Mouse (Mus musculus): ENCODE data around the gene Bace1. TPM values are rescaled to one million over a fixed set of nuclear protein-coding genes. Genes with fewer than 3 reads are reported as not detected.

The Bace1 gene
- polyA plus RNA-seq, 1 experiment from 2014 or later: 29.9 TPM

- peaks cover 9% of the 10 kb centered on the region; the same call in 1 of the 2 replicates for H3K36me3 ChIP-seq (ENCODE audit: insufficient read depth)
- H3K27ac ChIP-seq (ENCODE audit: low read depth): no peak overlapping the region
- no peak overlapping the region for H3K9ac ChIP-seq
- H3K9me3 ChIP-seq (ENCODE audit: low read depth, low read length): no peaks in the 10 kb centered on the region
- WGBS: 92% methylated on average over 2 of the region's 2 CpGs
- H3K4me3 ChIP-seq (ENCODE audit: low read depth, low read length): no peak overlapping the region
- H3K4me1 ChIP-seq (ENCODE audit: insufficient read depth): 0 out of 2 replicates have a peak, but pooled peaks cover 4% of the 10 kb centered on the region
- no peak overlapping the region for H3K4me2 ChIP-seq
- H3K27me3 ChIP-seq (ENCODE audit: insufficient read depth, low read length): no peaks in the 10 kb centered on the region
- DNase-seq (no peak), ATAC-seq (ENCODE audit: insufficient read depth) (no peak)
- TF ChIP-seq CTCF (IDR thresholded peaks at IDR 0.05; ENCODE audit: low read depth): no peak
Observed at GRCm38 (mm10) chr9:45851776-45852175, 13.4 kb downstream of the Bace1 start.

GRCm38 (mm10) chr9:45853695-45854094 lies 15.3 kb downstream of the Bace1 start:
- WGBS: 90% methylated on average over 2 of the region's 2 CpGs

GRCm38 (mm10) chr9:45854136-45854535 lies 15.8 kb downstream of the Bace1 start:
- 91% methylated on average over 1 of the region's 1 CpGs for WGBS
- 0 out of 2 replicates have a peak, but pooled peaks cover 1% of the 10 kb centered on the region for H3K4me1 ChIP-seq (ENCODE audit: insufficient read depth)
- H3K36me3 ChIP-seq (ENCODE audit: insufficient read depth): peaks cover 30% of the 10 kb centered on the region; the same call in 1 of the 2 replicates
- DNase-seq: no peak
- H3K4me3 ChIP-seq (ENCODE audit: low read depth, low read length): no peak overlapping the region
- no peaks in the 10 kb centered on the region for H3K27me3 ChIP-seq (ENCODE audit: insufficient read depth, low read length)
- H3K27ac ChIP-seq (ENCODE audit: low read depth): no peak overlapping the region
- H3K9me3 ChIP-seq (ENCODE audit: low read depth, low read length): no peaks in the 10 kb centered on the region
- H3K9ac ChIP-seq: no peak overlapping the region
- no peak for ATAC-seq (ENCODE audit: insufficient read depth)
- H3K4me2 ChIP-seq: no peak overlapping the region
- no peak for TF ChIP-seq CTCF (IDR thresholded peaks at IDR 0.05; ENCODE audit: low read depth)

More at GRCm38 (mm10) chr9:45853695-45854094, 15.3 kb downstream of the Bace1 start:
- ATAC-seq (ENCODE audit: insufficient read depth) (no peak), DNase-seq (no peak)
- 0 out of 2 replicates have a peak, but pooled peaks cover 4% of the 10 kb centered on the region for H3K4me1 ChIP-seq (ENCODE audit: insufficient read depth)
- peaks cover 26% of the 10 kb centered on the region; the same call in 1 of the 2 replicates for H3K36me3 ChIP-seq (ENCODE audit: insufficient read depth)
- H3K27me3 ChIP-seq (ENCODE audit: insufficient read depth, low read length): no peaks in the 10 kb centered on the region
- no peak overlapping the region for H3K4me3 ChIP-seq (ENCODE audit: low read depth, low read length)
- no peak overlapping the region for H3K4me2 ChIP-seq
- no peaks in the 10 kb centered on the region for H3K9me3 ChIP-seq (ENCODE audit: low read depth, low read length)
- no peak for TF ChIP-seq CTCF (IDR thresholded peaks at IDR 0.05; ENCODE audit: low read depth)
- no peak overlapping the region for H3K27ac ChIP-seq (ENCODE audit: low read depth)
- no peak overlapping the region for H3K9ac ChIP-seq

GRCm38 (mm10) chr9:45859364-45859763 lies 21.0 kb downstream of the Bace1 start:
- Histone ChIP-seq H3K9me3 (ENCODE audit: low read depth, low read length) (no peaks in the 10 kb centered on the region), H3K4me3 (ENCODE audit: low read depth, low read length) (no peak overlapping the region), H3K27ac (ENCODE audit: low read depth) (no peak overlapping the region)

GRCm38 (mm10) chr9:45861813-45862212 lies 23.4 kb downstream of the Bace1 start:
- DNase-seq: no peak
- Histone ChIP-seq H3K27me3 (ENCODE audit: insufficient read depth, low read length) (no peaks in the 10 kb centered on the region), H3K4me2 (no peak overlapping the region), H3K36me3 (ENCODE audit: insufficient read depth) (peaks cover 96% of the 10 kb centered on the region), H3K4me1 (ENCODE audit: insufficient read depth) (no peaks in the 10 kb centered on the region), H3K27ac (ENCODE audit: low read depth) (no peak overlapping the region), H3K9ac (no peak overlapping the region), H3K9me3 (ENCODE audit: low read depth, low read length) (no peaks in the 10 kb centered on the region), H3K4me3 (ENCODE audit: low read depth, low read length) (no peak overlapping the region)
- WGBS: 89% methylated on average over 7 of the region's 7 CpGs
- ATAC-seq (ENCODE audit: insufficient read depth): no peak
- TF ChIP-seq CTCF (IDR thresholded peaks at IDR 0.05; ENCODE audit: low read depth): no peak

More at GRCm38 (mm10) chr9:45859364-45859763, 21.0 kb downstream of the Bace1 start:
- Histone ChIP-seq H3K36me3 (ENCODE audit: insufficient read depth) (peaks cover 76% of the 10 kb centered on the region), H3K9ac (no peak overlapping the region), H3K27me3 (ENCODE audit: insufficient read depth, low read length) (no peaks in the 10 kb centered on the region), H3K4me2 (no peak overlapping the region), H3K4me1 (ENCODE audit: insufficient read depth) (no peaks in the 10 kb centered on the region)
- no peak for ATAC-seq (ENCODE audit: insufficient read depth)
- DNase-seq: no peak
- WGBS: 95% methylated on average over 10 of the region's 10 CpGs
- no peak for TF ChIP-seq CTCF (IDR thresholded peaks at IDR 0.05; ENCODE audit: low read depth)

- Histone ChIP-seq H3K4me1 (ENCODE audit: insufficient read depth) (no peaks in the 10 kb centered on the region), H3K4me2 (no peak overlapping the region), H3K27me3 (ENCODE audit: insufficient read depth, low read length) (no peaks in the 10 kb centered on the region), H3K9me3 (ENCODE audit: low read depth, low read length) (no peaks in the 10 kb centered on the region), H3K9ac (no peak overlapping the region), H3K36me3 (ENCODE audit: insufficient read depth) (peaks cover 88% of the 10 kb centered on the region), H3K27ac (ENCODE audit: low read depth) (no peak overlapping the region), H3K4me3 (ENCODE audit: low read depth, low read length) (no peak overlapping the region)
- TF ChIP-seq CTCF (IDR thresholded peaks at IDR 0.05; ENCODE audit: low read depth): no peak
- 98% methylated on average over 3 of the region's 3 CpGs for WGBS
- no peak for ATAC-seq (ENCODE audit: insufficient read depth)
- DNase-seq: no peak
Observed at GRCm38 (mm10) chr9:45869181-45869580, 30.8 kb downstream of the Bace1 start.

GRCm38 (mm10) chr9:45870265-45870664 lies 31.9 kb downstream of the Bace1 start:
- WGBS: 68% methylated on average over 3 of the region's 3 CpGs
- no peak overlapping the region for H3K4me2 ChIP-seq
- no peak overlapping the region for H3K27ac ChIP-seq (ENCODE audit: low read depth)
- no peak overlapping the region for H3K9ac ChIP-seq
- H3K27me3 ChIP-seq (ENCODE audit: insufficient read depth, low read length): no peaks in the 10 kb centered on the region
- TF ChIP-seq CTCF (IDR thresholded peaks at IDR 0.05; ENCODE audit: low read depth): no peak
- peaks cover 85% of the 10 kb centered on the region for H3K36me3 ChIP-seq (ENCODE audit: insufficient read depth)
- H3K9me3 ChIP-seq (ENCODE audit: low read depth, low read length): no peaks in the 10 kb centered on the region
- H3K4me1 ChIP-seq (ENCODE audit: insufficient read depth): no peaks in the 10 kb centered on the region
- H3K4me3 ChIP-seq (ENCODE audit: low read depth, low read length): no peak overlapping the region
- DNase-seq (no peak), ATAC-seq (ENCODE audit: insufficient read depth) (no peak)
